Mouse (Mus musculus) embryonic facial prominence, embryonic 13.5 days (tissue): ENCODE results near the gene Slc9a4. TPM values are rescaled to one million over a fixed set of nuclear protein-coding genes. Genes with fewer than 3 reads are reported as not detected.
"Not testable (repeated sequence)": the region's sequence is repeated elsewhere in the genome, so short reads cannot be mapped to it uniquely, and the experiment has no call there.

Source experiments
- ATAC-seq: fragments of 200-750 bp; cut with Nextera tagmentation; 2 replicates; pipeline ENCODE4 v1.8.0; 2017; ENCODE audit warnings: low read depth; ENCODE audit not compliant: insufficient number of reproducible peaks, insufficient read depth, low FRiP score, low TSS enrichment
- H3K27ac ChIP-seq: fragments of 300-500 bp; sonication (generic); 2 replicates; pipeline ENCODE4 v1.5.1; 2015; ENCODE audit warnings: moderate library complexity, mild to moderate bottlenecking, inconsistent platforms
- H3K27me3 ChIP-seq: fragments of 300-500 bp; sonication (generic); 2 replicates; pipeline ENCODE4 v1.6.1; 2015; ENCODE audit warnings: mild to moderate bottlenecking, inconsistent platforms
- H3K36me3 ChIP-seq: fragments of 300-500 bp; sonication (generic); 2 replicates; pipeline ENCODE4 v1.6.1; 2015; ENCODE audit warnings: mild to moderate bottlenecking, inconsistent platforms
- H3K4me1 ChIP-seq: fragments of 300-500 bp; sonication (generic); 2 replicates; pipeline ENCODE4 v1.6.1; 2015; ENCODE audit warnings: inconsistent platforms
- H3K4me2 ChIP-seq: fragments of 300-500 bp; sonication (generic); 2 replicates; pipeline ENCODE4 v1.6.1; 2015; ENCODE audit warnings: moderate library complexity, mild to moderate bottlenecking, inconsistent platforms
- H3K4me3 ChIP-seq: fragments of 300-500 bp; sonication (generic); 2 replicates; pipeline ENCODE4 v1.5.1; 2015; ENCODE audit warnings: mild to moderate bottlenecking, inconsistent platforms
- H3K9ac ChIP-seq: fragments of 300-500 bp; sonication (generic); 2 replicates; pipeline ENCODE4 v1.6.1; 2015; ENCODE audit warnings: mild to moderate bottlenecking, inconsistent platforms
- H3K9me3 ChIP-seq: fragments of 300-500 bp; sonication (generic); 2 replicates; pipeline ENCODE4 v1.6.1; 2016; ENCODE audit warnings: inconsistent platforms
- WGBS: fragments of 180-500 bp; shearing (Covaris S2); methylation state at CpG from one replicate; pipeline ENCODE4 v1.1.7; 2015; ENCODE audit warnings: mixed read lengths; 5-methylcytosine and 5-hydroxymethylcytosine counted together
- polyA plus RNA-seq: library from polyadenylated mRNA; unstranded; fragments of >200 nt; fragmentation: Nextera tagmentation; extraction: Ambion mirVana; gene quantifications from 2 replicates; pipeline ENCODE4 v1.2.1, GENCODE M21; 2015

The Slc9a4 gene
- not detected in 2 replicates for polyA plus RNA-seq

DNA sequence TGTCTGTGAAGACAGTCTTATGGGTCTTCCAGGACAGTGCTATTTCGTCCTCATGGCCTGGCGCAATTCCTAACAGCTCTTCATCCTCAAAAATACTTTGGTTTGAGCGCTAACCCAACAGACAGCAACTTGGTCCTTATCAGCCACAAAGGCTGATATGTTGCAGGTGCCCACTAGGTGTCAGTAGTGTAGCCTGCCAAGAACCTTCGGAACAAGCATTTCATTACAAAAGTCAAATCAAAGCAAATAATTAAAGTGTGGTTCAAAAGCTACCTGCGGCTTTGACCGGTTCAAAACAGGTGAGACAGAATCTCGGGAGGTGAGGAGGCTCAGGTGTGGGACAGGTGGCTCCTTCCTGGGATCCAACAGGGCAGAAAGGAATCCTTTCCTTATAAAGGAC, at the start of gene Slc9a4:
Slc9a4 (plus strand) TSS at position 298 of the 400 bp plus-strand sequence.
- H3K9me3 ChIP-seq: no peaks in the 10 kb centered on the region
- 10% methylated on average over 7 of the region's 7 CpGs for WGBS
- H3K27ac ChIP-seq: no peak within 1 kb of the TSS
- H3K9ac ChIP-seq: no peak within 1 kb of the TSS
- H3K4me2 ChIP-seq: peak within 1 kb of the TSS; percentile 31; the same call in 1 of the 2 replicates
- H3K36me3 ChIP-seq: no peaks in the 10 kb centered on the region
- peaks cover 5% of the 10 kb centered on the region; the same call in 1 of the 2 replicates for H3K4me1 ChIP-seq
- no peak for ATAC-seq
- H3K4me3 ChIP-seq: no peak within 1 kb of the TSS
- H3K27me3 ChIP-seq: 0 out of 2 replicates have a peak, but pooled peaks cover 5% of the 10 kb centered on the region

DNA sequence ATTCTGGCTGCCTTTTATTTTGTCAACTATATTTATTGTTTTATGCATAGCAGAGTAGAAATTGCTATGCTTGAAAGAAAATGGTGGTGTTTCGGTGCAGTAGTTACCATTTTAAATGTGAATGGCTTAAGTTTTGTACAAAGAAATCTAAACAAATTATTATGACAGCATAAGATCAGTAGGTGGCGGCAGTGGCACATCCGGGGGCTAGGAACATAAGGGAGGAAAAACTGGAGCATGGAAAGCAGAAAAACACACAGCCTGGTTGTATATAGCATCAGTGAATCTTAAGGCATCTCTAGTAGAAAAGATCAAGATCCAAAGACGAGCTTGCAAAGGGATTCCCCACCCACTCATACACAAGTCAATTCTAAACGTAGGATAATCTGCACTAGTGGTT, 42.3 kb upstream of the Slc9a4 start:
- Histone ChIP-seq H3K9ac (no peak overlapping the region), H3K4me1 (no peaks in the 10 kb centered on the region), H3K4me3 (no peak overlapping the region), H3K27me3 (no peaks in the 10 kb centered on the region), H3K27ac (no peak overlapping the region), H3K36me3 (no peaks in the 10 kb centered on the region), H3K4me2 (no peak overlapping the region), H3K9me3 (no peaks in the 10 kb centered on the region)
- ATAC-seq: no peak
- 83% methylated on average over 5 of the region's 5 CpGs for WGBS

DNA sequence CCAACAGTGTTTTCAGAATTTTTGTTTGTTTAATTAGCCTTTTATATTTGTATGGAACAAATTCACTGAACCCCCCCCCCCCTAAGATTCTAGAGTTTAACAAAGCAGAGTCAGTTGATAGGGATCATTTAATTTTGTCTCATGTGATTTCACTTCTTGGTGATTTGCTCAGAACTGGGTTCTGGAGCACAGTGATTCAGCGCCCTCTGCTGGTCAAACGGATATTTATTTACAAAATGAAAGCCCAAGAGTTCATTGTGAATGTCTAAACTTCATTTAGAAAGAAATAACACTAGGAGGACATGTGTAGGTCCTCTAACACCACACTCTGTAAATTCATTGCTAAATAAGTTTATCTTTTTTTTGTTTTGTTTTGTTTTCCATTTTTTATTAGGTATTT, 35.2 kb upstream of the Slc9a4 start:
- 0% methylated on average over 2 of the region's 2 CpGs for WGBS
- ATAC-seq: no peak
- Histone ChIP-seq H3K4me1 (no peaks in the 10 kb centered on the region), H3K27ac (no peak overlapping the region), H3K9ac (no peak overlapping the region), H3K36me3 (no peaks in the 10 kb centered on the region), H3K4me3 (no peak overlapping the region), H3K4me2 (no peak overlapping the region), H3K27me3 (no peaks in the 10 kb centered on the region), H3K9me3 (no peaks in the 10 kb centered on the region)

DNA sequence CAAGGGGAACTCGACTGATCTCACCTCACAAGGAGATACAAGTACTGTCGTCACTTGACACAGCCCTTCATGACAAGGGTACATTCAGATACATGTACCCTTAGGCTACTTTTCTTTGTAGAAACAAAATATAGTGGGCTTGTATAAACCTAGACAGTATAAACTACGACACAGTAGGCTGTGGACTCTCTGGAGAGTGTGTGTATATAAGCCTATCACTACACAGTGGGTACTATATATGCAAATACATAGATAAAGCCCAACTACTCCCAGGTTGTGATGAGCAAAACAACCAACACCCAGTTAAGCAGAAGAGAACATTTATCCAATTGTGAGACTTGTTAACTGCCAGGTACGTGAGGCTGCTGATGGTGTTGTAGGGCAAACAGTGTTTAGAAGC, 33.2 kb upstream of the Slc9a4 start:
- no peaks in the 10 kb centered on the region for H3K9me3 ChIP-seq
- H3K4me2 ChIP-seq: no peak overlapping the region
- H3K4me1 ChIP-seq: no peaks in the 10 kb centered on the region
- no peak overlapping the region for H3K9ac ChIP-seq
- no peak overlapping the region for H3K27ac ChIP-seq
- no peak for ATAC-seq
- no peaks in the 10 kb centered on the region for H3K27me3 ChIP-seq
- no peak overlapping the region for H3K4me3 ChIP-seq
- no peaks in the 10 kb centered on the region for H3K36me3 ChIP-seq
- WGBS: 71% methylated on average over 4 of the region's 4 CpGs

DNA sequence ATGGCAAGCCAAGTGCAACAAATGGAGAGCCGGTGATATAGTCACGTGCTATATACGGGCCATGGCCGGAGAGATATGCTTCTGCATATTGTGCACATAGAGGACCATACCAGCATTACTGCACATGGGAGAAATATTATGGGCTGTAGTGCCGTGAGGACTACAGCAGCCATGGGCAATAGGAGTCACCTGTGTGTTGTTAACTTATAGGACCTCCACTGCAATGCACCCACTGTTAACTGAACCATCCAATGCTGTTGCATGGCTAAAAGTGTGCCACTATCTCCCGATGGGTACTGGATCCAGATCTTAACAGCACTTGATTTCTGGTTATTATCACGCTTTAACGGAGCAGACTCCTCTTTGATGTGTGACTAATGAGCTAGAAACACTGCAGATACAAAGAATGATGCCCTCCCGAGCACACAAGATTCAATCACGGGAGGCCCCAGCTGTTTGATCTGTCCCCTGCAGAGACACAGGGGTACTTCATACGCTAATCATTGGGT, 32.8 kb upstream of the Slc9a4 start:
- no peak for ATAC-seq
- Histone ChIP-seq H3K36me3 (no peaks in the 10 kb centered on the region), H3K9ac (no peak overlapping the region), H3K27me3 (no peaks in the 10 kb centered on the region), H3K9me3 (no peaks in the 10 kb centered on the region), H3K4me3 (no peak overlapping the region), H3K4me1 (no peaks in the 10 kb centered on the region), H3K4me2 (no peak overlapping the region), H3K27ac (no peak overlapping the region)
- 75% methylated on average over 11 of the region's 11 CpGs for WGBS

DNA sequence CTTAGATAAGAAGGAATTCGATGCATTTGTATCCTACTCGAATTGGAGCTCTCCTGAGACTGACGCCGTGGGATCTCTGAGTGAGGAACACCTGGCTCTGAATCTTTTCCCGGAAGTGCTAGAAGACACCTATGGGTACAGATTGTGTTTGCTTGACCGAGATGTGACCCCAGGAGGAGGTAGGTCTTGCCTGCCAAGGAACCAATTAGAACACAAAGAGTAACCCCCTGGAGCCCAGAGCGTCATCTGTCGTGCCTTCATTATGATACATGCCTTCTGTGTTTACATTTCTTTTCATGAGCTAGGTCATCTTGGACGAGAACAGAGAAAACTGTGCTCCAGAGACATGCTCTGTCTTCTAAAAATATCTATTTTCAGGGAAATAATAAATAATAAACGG, 32.1 kb upstream of the Slc9a4 start:
- no peak for ATAC-seq
- Histone ChIP-seq H3K9me3 (no peaks in the 10 kb centered on the region), H3K36me3 (no peaks in the 10 kb centered on the region), H3K27ac (no peak overlapping the region), H3K4me2 (no peak overlapping the region), H3K4me3 (no peak overlapping the region), H3K9ac (no peak overlapping the region), H3K27me3 (no peaks in the 10 kb centered on the region), H3K4me1 (no peaks in the 10 kb centered on the region)
- 65% methylated on average over 10 of the region's 10 CpGs for WGBS

DNA sequence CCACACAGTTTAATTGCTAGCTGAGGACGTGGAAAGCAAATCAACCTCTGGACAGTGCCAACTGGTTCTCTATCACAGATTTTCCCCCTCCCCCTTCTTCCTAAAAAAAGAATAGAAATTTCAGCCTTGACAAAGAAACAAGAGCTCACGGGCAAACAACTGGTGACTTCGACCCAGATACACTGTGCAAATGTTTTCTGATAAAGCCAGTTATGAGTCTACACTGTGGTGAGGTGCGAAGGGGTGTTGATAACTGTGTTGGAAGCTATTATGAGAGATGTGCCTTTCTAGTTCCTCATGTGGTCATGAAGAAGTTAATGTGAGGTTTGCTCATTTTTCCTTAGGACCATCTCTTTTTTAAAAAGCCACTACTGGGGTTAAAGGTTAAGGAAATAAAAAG, 10.5 kb upstream of the Slc9a4 start:
- H3K27ac ChIP-seq: no peak overlapping the region
- 77% methylated on average over 4 of the region's 4 CpGs for WGBS
- H3K4me3 ChIP-seq: no peak overlapping the region
- H3K36me3 ChIP-seq: no peaks in the 10 kb centered on the region
- H3K9me3 ChIP-seq: no peaks in the 10 kb centered on the region
- no peaks in the 10 kb centered on the region for H3K4me1 ChIP-seq
- H3K27me3 ChIP-seq: no peaks in the 10 kb centered on the region
- H3K4me2 ChIP-seq: no peak overlapping the region
- no peak overlapping the region for H3K9ac ChIP-seq
- ATAC-seq: no peak

DNA sequence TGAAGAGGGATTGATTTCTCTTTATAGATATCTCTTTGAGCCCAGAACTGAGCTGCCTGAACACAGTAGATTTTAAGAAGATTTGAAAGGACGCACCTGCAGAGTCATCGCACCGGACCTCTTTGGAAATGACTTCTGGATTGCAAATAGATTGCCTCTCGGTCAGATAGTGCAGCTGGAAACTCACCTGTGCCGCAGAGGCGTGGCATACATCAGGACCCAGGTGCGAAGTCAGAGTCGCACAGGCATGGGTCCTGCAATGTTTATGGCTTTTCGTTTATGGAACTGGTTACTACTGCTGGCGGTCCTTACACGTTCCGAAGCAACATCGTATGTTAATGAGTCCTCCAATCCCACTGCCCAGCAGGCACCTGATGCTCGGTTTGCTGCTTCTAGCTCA, 388 bp downstream of the Slc9a4 start:
- ATAC-seq: no peak
- no peak overlapping the region for H3K4me2 ChIP-seq
- no peaks in the 10 kb centered on the region for H3K9me3 ChIP-seq
- 0 out of 2 replicates have a peak, but pooled peaks cover 5% of the 10 kb centered on the region for H3K27me3 ChIP-seq
- H3K27ac ChIP-seq: no peak overlapping the region
- no peaks in the 10 kb centered on the region for H3K36me3 ChIP-seq
- peaks cover 5% of the 10 kb centered on the region; the same call in 1 of the 2 replicates for H3K4me1 ChIP-seq
- no peak overlapping the region for H3K4me3 ChIP-seq
- no peak overlapping the region for H3K9ac ChIP-seq
- 68% methylated on average over 14 of the region's 14 CpGs for WGBS

DNA sequence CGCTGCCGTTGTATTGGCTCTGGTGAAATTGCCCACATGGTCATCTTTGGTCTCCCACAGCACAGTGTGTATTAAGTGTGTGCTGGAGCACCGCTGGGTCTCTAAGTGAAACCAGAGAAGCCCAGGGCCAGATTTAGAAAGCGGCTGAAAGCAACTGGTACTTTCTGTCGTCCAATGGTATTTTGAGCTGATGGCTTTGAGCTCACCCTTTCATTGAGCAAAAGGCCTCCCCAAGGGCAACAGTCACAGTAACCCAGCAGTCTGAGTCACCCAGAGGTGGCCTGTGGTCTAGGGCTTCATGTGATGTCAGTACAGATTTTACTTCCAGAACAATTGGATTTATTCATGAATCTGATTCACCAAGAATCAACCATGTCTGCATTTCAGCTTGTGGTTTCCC, 6.9 kb downstream of the Slc9a4 start:
- ATAC-seq: no peak

DNA sequence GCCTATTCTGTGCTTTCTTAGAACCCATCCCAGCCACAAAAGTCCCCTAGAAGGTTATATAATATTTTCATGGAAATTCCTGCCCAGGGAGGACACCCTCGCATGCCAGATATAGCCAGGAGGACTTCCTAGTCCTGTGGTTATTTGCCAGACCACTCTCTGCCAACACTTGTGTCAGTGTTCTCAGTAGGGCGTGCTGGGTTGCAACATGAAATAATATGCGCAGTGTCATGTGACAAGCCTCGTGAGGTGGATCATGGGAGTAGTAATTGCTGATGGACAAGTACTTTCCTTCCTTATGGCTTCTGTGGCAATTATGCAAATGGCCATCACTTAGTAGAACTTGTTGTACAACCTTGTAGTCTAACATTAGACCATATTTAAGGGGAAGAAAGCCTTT, 11.1 kb downstream of the Slc9a4 start:
- no peak overlapping the region for H3K4me2 ChIP-seq
- 79% methylated on average over 4 of the region's 4 CpGs for WGBS
- H3K27ac ChIP-seq: no peak overlapping the region
- peaks cover 7% of the 10 kb centered on the region for H3K4me1 ChIP-seq
- H3K4me3 ChIP-seq: no peak overlapping the region
- no peak overlapping the region for H3K9ac ChIP-seq
- no peaks in the 10 kb centered on the region for H3K27me3 ChIP-seq
- no peak for ATAC-seq
- H3K9me3 ChIP-seq: no peaks in the 10 kb centered on the region
- H3K36me3 ChIP-seq: no peaks in the 10 kb centered on the region

More for the DNA sequence above, 6.9 kb downstream of the Slc9a4 start:
- Histone ChIP-seq H3K4me3 (no peak overlapping the region), H3K27me3 (no peaks in the 10 kb centered on the region), H3K27ac (no peak overlapping the region), H3K36me3 (no peaks in the 10 kb centered on the region), H3K9me3 (no peaks in the 10 kb centered on the region), H3K4me2 (no peak overlapping the region), H3K9ac (no peak overlapping the region), H3K4me1 (peaks cover 9% of the 10 kb centered on the region)
- 54% methylated on average over 5 of the region's 5 CpGs for WGBS

DNA sequence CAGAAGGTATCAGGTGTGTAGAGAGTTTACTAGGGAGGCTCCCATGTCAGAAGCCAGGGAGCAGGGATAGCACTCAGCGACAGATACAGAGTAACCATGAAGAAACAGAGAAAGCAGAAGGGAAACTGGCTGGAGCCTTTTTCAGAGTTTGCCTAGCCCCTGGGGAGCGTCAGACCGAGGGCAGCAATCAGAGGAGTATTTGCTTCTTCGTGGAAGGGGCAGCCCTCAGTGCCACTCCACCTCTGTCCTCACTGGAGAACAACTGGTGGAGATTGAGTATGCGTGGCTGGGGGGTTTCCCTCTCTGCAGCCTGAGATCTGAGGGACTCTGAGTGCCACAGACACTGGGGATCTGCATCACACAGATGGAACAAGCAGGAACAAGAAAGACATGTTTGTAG, 17.9 kb downstream of the Slc9a4 start:
- Histone ChIP-seq H3K4me2 (no peak overlapping the region), H3K27ac (no peak overlapping the region), H3K36me3 (no peaks in the 10 kb centered on the region), H3K4me3 (no peak overlapping the region), H3K9ac (no peak overlapping the region), H3K9me3 (no peaks in the 10 kb centered on the region), H3K4me1 (peaks cover 15% of the 10 kb centered on the region; the same call in 1 of the 2 replicates), H3K27me3 (no peaks in the 10 kb centered on the region)
- 57% methylated on average over 5 of the region's 5 CpGs for WGBS
- ATAC-seq: no peak

DNA sequence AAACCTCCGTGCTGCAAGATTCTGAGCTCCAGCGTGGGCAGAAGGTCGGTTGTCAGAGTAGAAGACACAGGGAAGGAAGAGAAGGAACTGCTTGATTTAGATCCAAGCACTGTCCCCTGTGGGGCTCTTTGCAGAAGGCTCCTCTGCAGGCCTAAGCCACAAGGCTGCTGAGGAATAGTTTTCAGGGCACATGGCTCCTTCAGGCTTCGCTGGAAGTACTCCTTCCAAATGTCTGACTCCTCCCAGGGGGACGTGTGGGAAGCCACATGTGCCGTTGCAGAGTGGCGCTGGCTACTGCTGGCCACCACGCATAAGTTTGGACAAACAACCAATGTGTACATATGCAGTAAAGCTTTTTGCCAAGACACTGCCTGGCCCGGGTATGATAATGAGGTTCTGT, 19.8 kb downstream of the Slc9a4 start:
- not testable (repeated sequence) for H3K27ac ChIP-seq, H3K36me3 ChIP-seq, ATAC-seq, H3K9ac ChIP-seq, H3K4me3 ChIP-seq, H3K27me3 ChIP-seq, H3K4me2 ChIP-seq, H3K9me3 ChIP-seq
- WGBS: 83% methylated on average over 9 of the region's 9 CpGs
- peaks cover 15% of the 10 kb centered on the region; the same call in 1 of the 2 replicates for H3K4me1 ChIP-seq
